Mouse (Mus musculus): Measurements from ENCODE around the gene Man2a1. TPM values are rescaled to one million over a fixed set of nuclear protein-coding genes. Genes with fewer than 3 reads are reported as not detected.

Gene Man2a1
- total and polyA plus RNA-seq, 2 experiments, result 25.4 to 93.6 TPM

- H3K27ac ChIP-seq (replicated peaks; ENCODE audit: insufficient read depth, low read depth, low read length), result peak overlapping the region; percentile 77
- no peaks in the 10 kb centered on the region for H3K27me3 ChIP-seq (ENCODE audit: control insufficient read depth, insufficient read depth, low read length)
- DNase-seq (ENCODE audit: extremely low read depth, low read depth, low spot score), result peak; percentile 95
- H3K9ac ChIP-seq (ENCODE audit: low read depth, low read length), result no peak overlapping the region
- H3K4me1 ChIP-seq (ENCODE audit: control insufficient read depth, insufficient read depth, low read length), result peaks cover 17% of the 10 kb centered on the region
- peaks cover 67% of the 10 kb centered on the region for H3K36me3 ChIP-seq (ENCODE audit: control insufficient read depth, insufficient read depth, low read length)
- no peak for TF ChIP-seq CTCF (IDR thresholded peaks at IDR 0.05; ENCODE audit: low read depth, low read length)
- TF ChIP-seq POLR2A (IDR thresholded peaks at IDR 0.05; ENCODE audit: extremely low read depth, insufficient read depth, low read length), result no peak
- H3K79me2 ChIP-seq (ENCODE audit: control insufficient read depth, insufficient read depth, low read length), result peaks cover 24% of the 10 kb centered on the region; the same call in 1 of the 2 replicates
- no peak overlapping the region for H3K4me3 ChIP-seq (ENCODE audit: insufficient read depth, low read depth, low read length)
- 30% methylated on average over 6 of the region's 6 CpGs for WGBS
Measured at GRCm38 (mm10) chr17:64674980-64675379, 74.4 kb downstream of the Man2a1 start.

DNA sequence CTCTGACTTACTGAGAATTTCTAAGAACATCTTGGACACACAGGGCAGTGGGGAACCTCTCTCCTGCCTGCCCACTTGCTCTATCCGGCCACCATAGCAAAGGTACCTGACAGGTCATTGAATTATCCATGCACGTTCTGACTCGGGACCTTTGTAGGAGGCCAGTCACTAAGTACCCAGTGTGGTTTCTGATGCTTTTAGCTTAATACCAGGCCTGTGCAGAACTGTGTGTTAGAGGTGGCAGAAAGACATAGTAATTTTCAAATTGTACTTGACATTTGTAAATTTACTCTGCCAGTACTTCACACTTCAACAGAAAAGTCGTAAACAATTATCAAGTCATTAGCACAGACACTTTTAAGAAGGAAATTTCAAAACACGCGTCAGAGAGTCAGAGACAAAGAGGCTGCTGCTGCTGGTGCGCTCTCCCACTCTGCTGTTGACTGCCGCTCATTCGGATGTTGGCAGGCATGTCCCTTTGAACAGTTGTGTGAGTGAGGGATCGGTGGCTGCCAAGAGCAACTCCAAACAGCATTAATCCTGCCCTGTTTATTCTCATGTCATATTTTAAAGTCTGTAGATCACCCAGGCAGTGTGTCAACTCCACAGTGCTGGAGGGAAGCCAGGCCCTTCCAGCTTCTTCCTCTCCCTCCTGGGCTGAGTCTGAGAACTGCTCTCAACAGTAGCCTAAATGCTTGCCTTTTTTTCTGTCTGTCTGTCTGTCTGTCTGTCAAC lies 76.4 kb downstream of the Man2a1 start:
- Histone ChIP-seq H3K27me3 (ENCODE audit: control insufficient read depth, insufficient read depth, low read length) (no peaks in the 10 kb centered on the region), H3K79me2 (ENCODE audit: control insufficient read depth, insufficient read depth, low read length) (peaks cover 20% of the 10 kb centered on the region; the same call in 1 of the 2 replicates), H3K36me3 (ENCODE audit: control insufficient read depth, insufficient read depth, low read length) (peaks cover 53% of the 10 kb centered on the region), H3K4me1 (ENCODE audit: control insufficient read depth, insufficient read depth, low read length) (peaks cover 24% of the 10 kb centered on the region), H3K27ac (replicated peaks; ENCODE audit: insufficient read depth, low read depth, low read length) (peak overlapping the region; percentile 17; the same call in 1 of the 2 replicates), H3K4me3 (ENCODE audit: insufficient read depth, low read depth, low read length) (no peak overlapping the region), H3K9ac (ENCODE audit: low read depth, low read length) (peak overlapping the region; percentile 40; the same call in 1 of the 2 replicates)
- no peak for TF ChIP-seq POLR2A (IDR thresholded peaks at IDR 0.05; ENCODE audit: extremely low read depth, insufficient read depth, low read length)
- no peak for TF ChIP-seq CTCF (IDR thresholded peaks at IDR 0.05; ENCODE audit: low read depth, low read length)
- WGBS, result 41% methylated on average over 10 of the region's 10 CpGs
- DNase-seq (ENCODE audit: extremely low read depth, low read depth, low spot score), result peak; percentile 58

- Histone ChIP-seq H3K9ac (ENCODE audit: low read depth, low read length) (no peak overlapping the region), H3K4me3 (ENCODE audit: insufficient read depth, low read depth, low read length) (no peak overlapping the region), H3K27me3 (ENCODE audit: control insufficient read depth, insufficient read depth, low read length) (no peaks in the 10 kb centered on the region), H3K36me3 (ENCODE audit: control insufficient read depth, insufficient read depth, low read length) (peaks cover 48% of the 10 kb centered on the region), H3K27ac (replicated peaks; ENCODE audit: insufficient read depth, low read depth, low read length) (peak overlapping the region; percentile 63), H3K4me1 (ENCODE audit: control insufficient read depth, insufficient read depth, low read length) (peaks cover 35% of the 10 kb centered on the region), H3K79me2 (ENCODE audit: control insufficient read depth, insufficient read depth, low read length) (peaks cover 18% of the 10 kb centered on the region)
- WGBS, result 28% methylated on average over 3 of the region's 3 CpGs
- peak; percentile 79 for DNase-seq (ENCODE audit: extremely low read depth, low read depth, low spot score)
- no peak for TF ChIP-seq POLR2A (IDR thresholded peaks at IDR 0.05; ENCODE audit: extremely low read depth, insufficient read depth, low read length)
- no peak for TF ChIP-seq CTCF (IDR thresholded peaks at IDR 0.05; ENCODE audit: low read depth, low read length)
Measured at GRCm38 (mm10) chr17:64681461-64681860, 80.9 kb downstream of the Man2a1 start.

DNA sequence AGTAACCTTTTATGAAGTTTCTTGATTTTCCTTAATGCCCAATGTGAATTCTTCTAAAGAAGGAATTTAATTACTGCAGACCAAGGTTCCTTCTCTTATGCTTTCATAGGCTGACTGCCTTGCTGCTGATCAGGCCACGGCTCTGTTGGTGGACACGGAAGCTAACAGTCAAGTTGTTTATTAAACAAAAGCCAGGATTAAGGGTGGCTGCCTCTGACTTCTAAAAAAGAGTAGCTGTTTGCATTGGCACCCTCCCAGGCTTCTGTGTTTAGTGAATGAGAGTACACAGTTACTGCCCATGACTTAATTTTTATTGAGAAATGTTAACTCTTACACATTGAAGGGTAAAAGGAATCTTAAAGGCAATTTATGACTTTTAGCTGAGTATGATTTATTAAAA lies 81.4 kb downstream of the Man2a1 start:
- no peak overlapping the region for H3K9ac ChIP-seq (ENCODE audit: low read depth, low read length)
- H3K79me2 ChIP-seq (ENCODE audit: control insufficient read depth, insufficient read depth, low read length), result peaks cover 15% of the 10 kb centered on the region
- TF ChIP-seq CTCF (IDR thresholded peaks at IDR 0.05; ENCODE audit: low read depth, low read length) (no peak), POLR2A (IDR thresholded peaks at IDR 0.05; ENCODE audit: extremely low read depth, insufficient read depth, low read length) (no peak)
- DNase-seq (ENCODE audit: extremely low read depth, low read depth, low spot score), result peak; percentile 97
- no peaks in the 10 kb centered on the region for H3K27me3 ChIP-seq (ENCODE audit: control insufficient read depth, insufficient read depth, low read length)
- peaks cover 46% of the 10 kb centered on the region for H3K36me3 ChIP-seq (ENCODE audit: control insufficient read depth, insufficient read depth, low read length)
- WGBS, result 20% methylated on average over 2 of the region's 2 CpGs
- H3K27ac ChIP-seq (replicated peaks; ENCODE audit: insufficient read depth, low read depth, low read length), result peak overlapping the region; percentile 82
- H3K4me1 ChIP-seq (ENCODE audit: control insufficient read depth, insufficient read depth, low read length), result peaks cover 32% of the 10 kb centered on the region
- H3K4me3 ChIP-seq (ENCODE audit: insufficient read depth, low read depth, low read length), result no peak overlapping the region

- no peak for TF ChIP-seq POLR2A (IDR thresholded peaks at IDR 0.05; ENCODE audit: extremely low read depth, insufficient read depth, low read length)
- no peak for TF ChIP-seq CTCF (IDR thresholded peaks at IDR 0.05; ENCODE audit: low read depth, low read length)
- peaks cover 29% of the 10 kb centered on the region for H3K4me1 ChIP-seq (ENCODE audit: control insufficient read depth, insufficient read depth, low read length)
- no peak for DNase-seq (ENCODE audit: extremely low read depth, low read depth, low spot score)
- WGBS, result 88% methylated on average over 4 of the region's 4 CpGs
- peaks cover 51% of the 10 kb centered on the region for H3K36me3 ChIP-seq (ENCODE audit: control insufficient read depth, insufficient read depth, low read length)
- H3K27ac ChIP-seq (replicated peaks; ENCODE audit: insufficient read depth, low read depth, low read length), result 0 out of 2 replicates have a peak overlapping the region, but pooled peaks have one; percentile 35
- no peak overlapping the region for H3K9ac ChIP-seq (ENCODE audit: low read depth, low read length)
- H3K79me2 ChIP-seq (ENCODE audit: control insufficient read depth, insufficient read depth, low read length), result peaks cover 13% of the 10 kb centered on the region
- no peaks in the 10 kb centered on the region for H3K27me3 ChIP-seq (ENCODE audit: control insufficient read depth, insufficient read depth, low read length)
- H3K4me3 ChIP-seq (ENCODE audit: insufficient read depth, low read depth, low read length), result no peak overlapping the region
Measured at GRCm38 (mm10) chr17:64684088-64684487, 83.6 kb downstream of the Man2a1 start.
